Mouse (Mus musculus): ENCODE results near the gene Tmem171.

The Tmem171 gene

GRCm38 (mm10) chr13:98691956-98692515, 2.6 kb downstream of the Tmem171 start:
- no peak for DNase-seq

- no peak for DNase-seq
Measured at GRCm38 (mm10) chr13:98690886-98691285, 3.7 kb downstream of the Tmem171 start.

GRCm38 (mm10) chr13:98689605-98690290, 4.9 kb downstream of the Tmem171 start:
- DNase-seq = no peak

- no peak for DNase-seq
Measured at GRCm38 (mm10) chr13:98687931-98688330, 6.7 kb downstream of the Tmem171 start.

GRCm38 (mm10) chr13:98684144-98684900, 10.3 kb downstream of the Tmem171 start:
- DNase-seq = no peak

- no peak for DNase-seq
Measured at GRCm38 (mm10) chr13:98683412-98683811, 11.2 kb downstream of the Tmem171 start.

GRCm38 (mm10) chr13:98680470-98681060, 14.1 kb downstream of the Tmem171 start:
- DNase-seq = no peak

GRCm38 (mm10) chr13:98679631-98680041, 15.0 kb downstream of the Tmem171 start:
- no peak for DNase-seq

- DNase-seq = no peak
Measured at GRCm38 (mm10) chr13:98679230-98679629, 15.4 kb downstream of the Tmem171 start.

GRCm38 (mm10) chr13:98673922-98674321, 20.7 kb downstream of the Tmem171 start:
- DNase-seq = no peak

- no peak for DNase-seq
Measured at GRCm38 (mm10) chr13:98669296-98669695, 25.3 kb downstream of the Tmem171 start.

- no peak for DNase-seq
Measured at GRCm38 (mm10) chr13:98667316-98667715, 27.3 kb downstream of the Tmem171 start.

GRCm38 (mm10) chr13:98665240-98665639, 29.4 kb downstream of the Tmem171 start:
- DNase-seq = no peak

GRCm38 (mm10) chr13:98662173-98662675, 32.4 kb downstream of the Tmem171 start:
- DNase-seq = no peak

- DNase-seq = no peak
Measured at GRCm38 (mm10) chr13:98656034-98656471, 38.6 kb downstream of the Tmem171 start.

- no peak for DNase-seq
Measured at GRCm38 (mm10) chr13:98655346-98655745, 39.3 kb downstream of the Tmem171 start.

GRCm38 (mm10) chr13:98654129-98654939, 40.3 kb downstream of the Tmem171 start:
- DNase-seq = no peak

- DNase-seq = no peak
Measured at GRCm38 (mm10) chr13:98652194-98652593, 42.4 kb downstream of the Tmem171 start.

GRCm38 (mm10) chr13:98651228-98651977, 43.2 kb downstream of the Tmem171 start:
- DNase-seq = no peak

- DNase-seq = no peak
Measured at GRCm38 (mm10) chr13:98647775-98648568, 46.7 kb downstream of the Tmem171 start.

Measured in cerebellum, adult 18-20 months (tissue).